Mouse (Mus musculus) B cell, adult 2 months (primary cell): ENCODE measurements around the gene Ak6.

Source experiments
- DNase-seq, 2 experiments: peaks; one replicate each; pipeline ENCODE4 v3.0.0; 2022

Gene Ak6

DNA sequence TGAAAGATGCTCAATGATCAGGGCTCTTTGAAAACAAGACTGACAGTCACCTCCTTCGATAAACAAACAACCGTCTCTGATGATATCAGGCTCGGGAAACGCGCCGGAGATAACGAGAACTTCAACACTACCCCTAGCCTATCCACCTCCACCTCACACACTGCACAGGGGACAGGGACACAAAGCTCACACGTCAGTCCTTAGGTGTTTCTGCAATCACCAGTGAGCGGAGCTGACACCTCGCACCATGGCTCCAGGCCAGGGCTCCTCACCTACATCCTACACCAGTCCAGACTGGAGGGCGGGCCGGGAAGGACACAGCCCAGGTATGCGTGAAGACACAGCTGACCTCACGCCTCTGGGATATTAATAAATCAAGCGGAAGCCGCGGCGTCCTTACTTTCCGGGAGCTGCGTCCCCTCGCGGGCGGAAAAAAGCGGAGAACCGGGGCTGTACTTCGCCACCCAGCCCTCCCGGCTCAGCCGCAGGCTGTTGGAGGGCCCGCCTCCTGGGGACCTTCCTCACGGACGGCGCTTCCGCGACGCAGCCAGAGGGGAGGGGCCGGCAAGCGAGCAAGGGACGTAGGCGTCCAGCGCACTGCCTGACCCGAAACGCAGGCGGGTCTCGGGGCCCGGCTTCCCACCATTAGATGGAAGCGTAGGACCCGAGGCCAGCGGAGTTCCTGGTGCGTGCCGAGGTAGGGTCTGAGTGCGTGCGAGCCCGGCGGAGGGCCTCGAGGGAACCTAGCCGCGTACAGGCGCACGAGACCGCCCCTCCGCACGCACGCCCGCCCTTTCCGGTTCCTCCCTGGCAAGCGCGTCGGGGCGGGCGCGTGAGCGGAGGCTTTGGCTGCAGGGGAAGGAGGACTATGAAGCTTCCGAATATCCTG is at the start of gene Ak6, which contains the start of gene Rad17:
Gene Ak6, plus strand, starts transcription at position 430 of the 889 bp plus-strand sequence.
Gene Rad17, minus strand, starts transcription at position 502 of the 889 bp plus-strand sequence.
- DNase-seq, result peak; percentile 97

DNA sequence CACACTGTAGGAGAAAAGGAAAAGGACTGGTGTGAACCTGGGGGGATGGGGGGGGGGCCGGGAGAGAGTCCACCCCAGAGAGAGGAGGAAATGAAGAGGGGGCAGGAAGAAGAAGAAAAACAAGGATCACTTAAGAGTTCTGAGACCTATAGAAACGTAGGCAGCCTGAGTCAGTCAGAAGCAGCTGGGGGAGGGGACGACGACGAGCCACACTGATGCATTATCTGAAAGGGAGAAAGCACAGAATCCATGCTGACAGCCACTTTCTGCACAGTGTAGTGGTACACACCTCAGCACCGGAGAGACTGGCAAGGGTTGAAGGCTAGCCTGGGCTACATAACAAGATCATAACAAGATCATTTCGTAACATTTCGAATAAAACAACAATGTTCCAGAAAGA is 49.7 kb upstream of the Ak6 start:
- DNase-seq, result no peak

GRCm38 (mm10) chr13:100602239-100602902 is 48.4 kb upstream of the Ak6 start:
- DNase-seq, result no peak

DNA sequence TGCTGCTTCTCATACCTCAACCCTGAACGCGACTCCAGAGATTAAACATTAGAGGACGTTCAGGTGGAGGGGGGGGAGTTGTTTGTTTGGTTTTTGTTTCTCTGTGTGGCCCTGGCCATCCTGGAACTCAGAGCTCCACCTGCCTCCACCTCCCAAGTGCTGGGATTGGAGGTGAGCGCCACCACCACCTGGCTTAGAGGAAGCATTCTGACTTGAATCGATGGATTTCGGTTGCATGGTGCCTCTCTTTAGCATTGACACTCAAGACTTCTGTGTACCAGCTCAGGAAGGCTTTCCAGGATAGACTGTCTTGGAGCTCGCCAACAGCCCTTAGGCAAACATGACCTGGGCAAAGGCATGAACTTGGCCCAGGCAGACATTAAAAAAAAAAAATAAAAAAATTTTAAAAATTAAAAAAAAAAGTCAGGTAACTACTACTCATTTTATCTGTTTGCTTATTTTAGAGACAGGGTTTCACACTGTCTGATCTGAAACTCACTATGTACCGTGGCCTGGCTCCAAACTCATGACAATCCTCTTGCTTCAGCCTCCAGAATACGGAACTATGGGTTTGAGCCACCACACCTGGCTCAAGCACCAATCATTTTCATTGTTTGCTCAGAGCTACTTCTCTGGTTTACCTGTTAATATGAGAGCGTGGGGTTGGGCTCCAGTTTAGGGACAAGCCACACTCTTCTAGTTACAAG is 47.6 kb upstream of the Ak6 start:
- DNase-seq, result no peak

DNA sequence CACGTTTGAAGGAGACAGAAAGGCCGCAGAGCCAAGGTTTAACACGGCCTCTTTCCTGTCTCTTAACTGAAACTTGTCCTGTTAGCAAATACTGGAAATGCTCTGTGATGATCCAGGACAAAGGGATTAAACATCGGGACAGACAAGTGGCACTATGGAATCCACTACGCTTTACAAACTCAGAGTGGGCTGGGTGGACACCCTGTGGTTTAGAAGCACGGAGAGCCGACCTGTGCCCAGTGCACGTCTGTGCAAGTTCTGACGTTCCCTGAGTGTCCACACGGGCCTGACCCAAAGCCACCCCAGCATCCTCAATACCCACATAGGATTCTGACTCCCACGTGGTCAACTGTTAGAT is 47.1 kb upstream of the Ak6 start:
- DNase-seq, result no peak

- no peak for DNase-seq
Observed at GRCm38 (mm10) chr13:100605845-100606244, 44.9 kb upstream of the Ak6 start.

DNA sequence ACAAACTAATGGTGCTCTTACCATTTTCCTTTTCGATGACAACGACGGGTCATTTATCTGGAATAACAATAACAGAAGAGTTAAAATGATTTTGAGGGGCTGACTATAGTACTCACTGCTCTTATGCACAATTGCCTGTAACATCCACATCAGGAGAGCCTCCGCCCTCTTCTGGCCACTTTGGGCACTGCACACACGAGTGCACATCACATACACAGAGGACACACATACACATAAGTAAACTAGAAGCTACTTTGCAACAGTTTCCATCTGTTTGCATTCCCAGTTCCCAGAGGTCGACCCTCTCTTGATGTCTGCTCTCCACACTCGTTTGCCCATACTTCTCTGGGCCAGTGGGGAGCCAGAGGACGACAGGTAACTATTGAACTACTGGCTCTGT is 43.0 kb upstream of the Ak6 start:
- DNase-seq, result peak; percentile 37 to 42

DNA sequence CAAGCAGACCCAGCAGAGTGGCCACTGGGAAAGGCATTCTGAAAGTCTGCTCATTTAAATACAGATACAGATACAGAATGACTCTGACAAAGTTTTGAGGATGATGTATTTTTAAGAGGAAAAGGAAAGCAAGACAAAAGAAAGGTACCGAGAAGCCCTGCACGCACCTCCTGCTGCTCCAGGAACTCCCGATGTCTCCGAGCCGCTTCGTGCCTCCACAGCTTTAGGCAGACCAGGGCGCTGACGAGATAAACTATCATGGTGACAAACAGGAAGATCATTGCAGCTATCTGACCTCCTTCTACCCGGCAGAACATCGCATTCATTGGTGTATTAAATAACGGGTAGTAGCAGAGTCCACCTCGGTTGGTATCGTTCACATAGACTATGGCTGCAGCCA is 39.5 kb upstream of the Ak6 start:
- DNase-seq, result no peak

- no peak for DNase-seq
Observed at GRCm38 (mm10) chr13:100612251-100612650, 38.5 kb upstream of the Ak6 start.

DNA sequence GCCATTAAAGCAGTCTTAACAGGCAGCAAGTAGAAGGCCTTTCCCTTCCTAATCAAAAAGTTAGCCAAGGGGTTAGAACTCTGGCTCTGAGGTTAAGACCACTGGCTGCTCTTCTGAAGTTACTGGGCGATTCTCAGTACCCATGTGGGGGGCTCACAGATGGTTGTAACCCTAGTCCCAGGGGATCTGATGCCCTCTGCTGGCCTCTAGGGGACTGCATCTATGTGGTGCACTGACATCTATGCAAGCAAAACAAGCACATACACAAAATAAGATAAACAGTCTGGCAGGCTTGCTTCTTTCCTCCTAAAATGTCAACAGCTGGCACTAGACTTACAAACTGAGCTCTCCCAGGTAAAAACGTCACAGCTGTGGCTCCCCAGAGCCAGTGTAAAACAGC is 37.9 kb upstream of the Ak6 start:
- peak; percentile 12 to 15 for DNase-seq

DNA sequence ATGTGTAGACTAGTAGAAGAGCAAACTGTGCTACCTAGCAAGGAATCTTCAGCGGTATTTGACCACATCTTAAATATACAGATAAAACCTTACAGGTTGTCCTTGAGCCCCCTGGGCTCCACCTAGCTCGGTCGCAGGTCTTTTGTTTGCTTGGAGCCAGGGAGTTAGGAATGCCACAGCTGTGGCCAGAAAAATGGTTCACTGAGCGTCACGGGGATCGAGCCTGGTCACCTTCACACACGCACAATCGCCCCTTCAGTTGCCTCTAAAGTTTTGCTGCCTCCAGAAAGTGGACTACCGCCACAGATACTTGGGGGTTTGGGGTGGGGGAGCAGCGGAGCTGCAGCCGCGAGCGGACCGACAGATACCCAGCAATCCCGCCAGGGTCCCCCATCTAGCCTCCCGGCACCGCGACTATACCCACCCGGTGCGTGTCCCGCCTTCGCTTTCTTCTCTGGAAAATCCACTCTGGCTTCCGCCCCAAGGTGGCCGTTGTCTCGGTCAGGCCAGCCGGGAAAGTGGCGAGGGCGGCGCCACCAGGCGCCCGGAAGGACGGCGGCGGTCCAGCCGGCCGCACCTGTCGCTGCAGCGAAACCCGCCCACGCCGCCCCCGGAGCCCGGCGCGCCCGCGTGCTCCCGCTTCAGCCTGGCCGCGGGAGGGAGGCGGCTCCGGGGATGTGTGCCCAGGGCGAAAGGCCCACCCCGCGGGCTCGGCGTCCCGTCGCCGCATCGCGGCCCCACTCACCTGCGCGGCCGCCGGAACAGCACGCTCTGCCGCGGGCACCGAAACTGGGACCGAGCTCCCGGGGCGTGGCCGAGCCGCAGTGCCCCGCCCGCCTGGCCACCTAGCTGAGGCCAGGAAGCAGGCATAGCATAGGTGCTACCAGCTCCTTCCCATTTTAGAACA is 34.3 kb upstream of the Ak6 start, which contains the start of gene Marveld2:
Gene Marveld2, minus strand, starts transcription at position 791 of the 907 bp plus-strand sequence.
- DNase-seq, result peak; percentile 72 to 75

GRCm38 (mm10) chr13:100617583-100617982 is 33.2 kb upstream of the Ak6 start:
- no peak for DNase-seq

DNA sequence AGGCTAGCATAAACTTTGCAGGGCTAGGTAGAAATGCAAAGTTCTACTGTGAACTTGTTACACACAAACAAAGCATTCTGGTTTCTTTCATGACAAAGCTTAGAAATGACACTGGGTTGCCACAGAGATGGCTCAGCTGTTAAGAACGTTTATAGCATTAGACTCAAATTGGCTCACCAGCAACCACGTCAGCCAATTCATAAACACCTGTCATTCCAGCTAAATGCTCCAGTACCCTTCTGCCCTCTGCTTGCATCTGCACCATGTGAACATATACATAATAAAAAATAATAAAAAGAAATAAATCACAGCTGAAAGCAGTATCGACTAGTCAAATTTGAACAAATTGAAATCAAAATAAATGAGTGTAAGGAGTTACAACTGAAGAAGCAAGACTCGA is 28.5 kb upstream of the Ak6 start:
- no peak for DNase-seq

- no peak for DNase-seq
Observed at GRCm38 (mm10) chr13:100634106-100634691, 16.6 kb upstream of the Ak6 start.

GRCm38 (mm10) chr13:100642471-100643209 is 8.1 kb upstream of the Ak6 start:
- DNase-seq, result peak; percentile 60 to 62

DNA sequence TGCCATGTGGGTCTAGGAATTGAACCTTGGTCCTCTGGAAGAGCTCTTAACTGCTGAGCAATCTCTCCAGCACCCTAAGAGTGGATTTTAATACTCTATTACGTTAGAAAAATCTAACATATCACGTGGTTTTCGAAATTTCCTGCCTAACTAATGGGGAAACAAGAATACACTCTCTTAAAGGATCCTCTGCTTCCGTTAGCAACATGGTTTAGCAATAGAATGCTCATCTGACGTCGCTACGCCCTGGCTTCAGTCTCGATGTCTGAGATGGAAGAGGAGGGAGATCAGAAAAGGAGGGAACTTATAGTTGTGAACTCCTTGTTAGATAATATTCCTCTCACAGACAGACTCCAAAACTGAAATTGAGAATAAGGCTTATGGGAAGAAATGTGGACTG is 2.6 kb upstream of the Ak6 start:
- no peak for DNase-seq

DNA sequence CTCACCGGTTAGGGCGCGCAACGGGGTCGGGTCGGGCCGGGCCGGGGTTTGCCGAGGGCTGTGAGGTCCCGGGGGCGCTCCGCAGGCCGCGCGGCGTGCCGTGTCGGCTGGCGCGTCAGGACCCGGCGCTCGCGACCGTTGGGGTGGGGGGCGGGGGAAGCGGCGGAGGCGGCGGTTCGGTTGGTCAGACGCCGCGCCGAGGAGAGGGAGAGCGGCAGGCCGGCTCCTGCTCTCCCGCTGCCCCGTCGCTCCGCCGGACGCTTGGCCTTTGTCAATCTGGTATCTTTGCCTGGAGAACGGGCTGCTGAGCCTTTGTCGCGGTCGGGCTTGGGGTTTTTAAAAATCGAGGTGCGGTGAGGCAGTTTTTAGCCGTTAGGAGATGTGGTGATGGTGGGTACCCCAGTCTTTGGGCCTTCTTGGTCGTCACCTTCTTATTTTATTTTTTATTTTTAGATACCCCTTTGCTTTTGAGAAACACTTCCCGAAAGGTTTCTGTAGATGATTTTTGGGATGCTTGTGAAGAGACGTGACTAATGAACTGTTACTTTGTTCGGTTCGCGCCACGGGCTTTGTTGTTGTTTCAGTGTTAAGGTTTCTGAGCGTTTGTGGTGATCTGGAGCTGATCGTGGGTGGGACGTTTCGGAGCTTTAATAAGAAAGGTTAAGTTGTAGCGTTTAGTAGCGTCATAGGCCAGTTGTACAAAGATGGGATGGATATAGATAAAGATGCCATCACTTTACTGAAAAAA is 834 bp downstream of the Ak6 start, which contains the start of gene Taf9:
Gene Taf9, plus strand, starts transcription at position 141 of the 748 bp plus-strand sequence.
- peak in 1 of 2 experiments; percentile 20 for DNase-seq

- DNase-seq, result no peak
Observed at GRCm38 (mm10) chr13:100658091-100658490, 7.3 kb downstream of the Ak6 start.

DNA sequence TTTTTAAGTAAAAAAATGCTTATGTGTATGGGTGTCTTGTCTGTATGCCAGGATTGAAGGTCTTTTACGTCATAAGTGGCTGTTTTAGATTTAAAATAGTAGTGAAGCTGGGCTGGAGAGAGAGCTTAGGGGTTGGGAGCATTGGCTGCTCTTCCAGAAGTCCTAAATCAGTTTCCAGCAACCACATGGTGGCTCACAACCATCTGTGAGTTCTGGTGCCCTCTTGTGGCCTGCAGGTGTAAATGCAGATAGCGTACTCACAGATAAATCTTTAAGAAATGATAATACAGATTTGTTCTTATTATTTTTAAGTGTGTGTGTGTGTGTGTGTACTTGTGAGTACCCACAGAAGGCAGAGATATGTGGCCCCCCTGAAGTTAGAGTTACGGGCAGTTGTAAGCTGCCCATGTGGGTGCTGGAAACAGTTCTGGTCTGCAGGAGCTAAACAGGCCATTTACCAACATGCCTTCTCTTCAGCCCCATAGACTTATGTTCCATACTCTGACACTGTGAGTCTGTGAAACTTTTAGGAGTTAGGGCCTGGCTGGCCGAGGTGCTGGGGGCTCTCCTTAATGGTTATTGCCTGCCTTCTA is 9.2 kb downstream of the Ak6 start:
- DNase-seq, result peak; percentile 73 to 75
